Mouse (Mus musculus): ENCODE results near the gene Zfp511. TPM values are rescaled to one million over a fixed set of nuclear protein-coding genes. Genes with fewer than 3 reads are reported as not detected.

Zfp511 gene
- polyA plus RNA-seq, 1 experiment = 37.7 TPM

DNA sequence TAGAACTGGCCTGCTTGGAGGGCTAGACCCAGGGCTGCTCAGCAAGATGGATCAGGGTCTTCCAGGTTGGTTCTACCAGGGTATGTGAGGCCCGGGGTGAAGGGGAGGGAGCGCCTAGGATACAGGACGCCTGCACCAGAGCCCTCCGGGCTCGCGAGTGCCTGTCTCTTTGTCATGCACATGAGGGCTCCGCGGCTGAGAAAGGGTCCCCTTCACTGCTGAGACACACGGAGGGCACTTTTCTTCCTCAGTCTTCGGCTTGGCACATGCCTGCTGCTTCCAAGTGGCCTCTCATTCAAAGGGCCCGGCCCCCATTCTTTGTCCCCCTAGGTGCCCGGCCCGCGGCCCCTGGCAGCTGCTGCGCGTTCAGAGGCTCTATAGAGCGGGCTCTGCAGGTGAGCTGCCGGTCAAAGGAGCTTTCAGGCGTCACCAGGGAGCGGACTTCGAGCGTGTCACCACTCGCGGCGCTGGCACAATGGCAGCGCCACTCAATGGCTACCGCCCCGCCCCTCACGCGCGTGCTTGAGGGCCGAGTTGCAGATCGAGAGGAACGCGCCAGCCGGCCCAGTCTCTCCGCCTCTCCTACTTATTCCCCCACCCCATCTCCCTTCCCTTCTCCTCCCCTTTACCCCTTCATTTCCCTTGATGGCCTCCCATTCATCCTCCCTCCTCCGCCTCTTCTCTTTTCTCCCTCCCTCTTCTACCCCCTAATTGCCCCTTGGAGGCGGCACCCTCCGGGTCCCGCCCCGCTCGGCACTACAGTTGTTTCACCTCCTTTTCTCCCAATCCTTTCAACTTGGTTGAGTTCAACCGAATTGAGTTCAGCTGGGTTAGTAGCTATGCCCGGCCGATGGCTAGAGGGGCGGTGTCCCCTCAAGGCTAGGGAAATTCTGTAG lies 25.0 kb downstream of the Zfp511 start:
- H3K27ac ChIP-seq (ENCODE audit: insufficient read depth, low read depth, low read length) = no peak overlapping the region
- TF ChIP-seq CTCF (IDR thresholded peaks at IDR 0.05; ENCODE audit: low read depth, low read length) (no peak), POLR2A (IDR thresholded peaks at IDR 0.05; ENCODE audit: borderline replicate concordance, low read depth, low read length) (no peak)
- no peak overlapping the region for H3K4me3 ChIP-seq (ENCODE audit: insufficient read depth, low read length)
- H3K4me1 ChIP-seq (ENCODE audit: control insufficient read depth, insufficient read depth, low read length) = peaks cover 14% of the 10 kb centered on the region

DNA sequence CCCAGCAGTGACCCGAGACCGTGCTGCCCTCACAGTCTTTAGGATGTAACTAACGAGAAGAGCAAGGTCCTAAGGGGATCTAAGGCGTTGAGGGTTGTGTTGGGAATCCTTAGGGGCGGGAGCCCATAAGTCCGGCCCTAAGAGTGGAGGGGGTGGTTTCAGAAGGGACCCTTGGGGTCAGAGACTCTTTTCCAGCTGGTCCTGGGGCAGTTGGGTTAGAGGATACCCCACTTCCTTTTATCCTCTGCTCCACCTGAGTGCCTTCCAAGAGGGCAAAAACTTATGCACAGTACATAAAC lies 25.6 kb downstream of the Zfp511 start:
- H3K4me3 ChIP-seq (ENCODE audit: insufficient read depth, low read length) = no peak overlapping the region
- H3K4me1 ChIP-seq (ENCODE audit: control insufficient read depth, insufficient read depth, low read length) = peaks cover 14% of the 10 kb centered on the region
- no peak overlapping the region for H3K27ac ChIP-seq (ENCODE audit: insufficient read depth, low read depth, low read length)
- no peak for TF ChIP-seq CTCF (IDR thresholded peaks at IDR 0.05; ENCODE audit: low read depth, low read length)
- TF ChIP-seq POLR2A (IDR thresholded peaks at IDR 0.05; ENCODE audit: borderline replicate concordance, low read depth, low read length) = no peak

DNA sequence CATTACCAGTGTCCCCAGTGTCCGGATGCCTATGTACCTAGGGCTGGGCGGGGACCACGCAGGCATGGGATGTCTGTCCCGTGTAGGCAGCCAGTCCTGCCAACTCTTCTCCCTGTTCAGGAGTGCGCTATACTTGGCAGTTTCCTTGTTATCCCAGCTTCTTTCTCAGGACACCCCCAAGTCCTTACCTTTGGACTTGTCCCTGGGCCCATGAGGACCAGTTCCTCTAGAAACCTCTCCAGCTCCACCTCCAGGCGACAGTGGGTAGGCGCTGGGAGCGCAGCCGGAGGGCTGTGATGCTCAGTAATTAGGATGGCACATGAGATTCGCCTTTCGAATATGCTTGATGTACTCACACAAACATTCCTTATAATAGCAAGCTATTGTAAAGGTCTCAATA lies 26.1 kb downstream of the Zfp511 start:
- TF ChIP-seq POLR2A (IDR thresholded peaks at IDR 0.05; ENCODE audit: borderline replicate concordance, low read depth, low read length) (no peak), CTCF (IDR thresholded peaks at IDR 0.05; ENCODE audit: low read depth, low read length) (no peak)

DNA sequence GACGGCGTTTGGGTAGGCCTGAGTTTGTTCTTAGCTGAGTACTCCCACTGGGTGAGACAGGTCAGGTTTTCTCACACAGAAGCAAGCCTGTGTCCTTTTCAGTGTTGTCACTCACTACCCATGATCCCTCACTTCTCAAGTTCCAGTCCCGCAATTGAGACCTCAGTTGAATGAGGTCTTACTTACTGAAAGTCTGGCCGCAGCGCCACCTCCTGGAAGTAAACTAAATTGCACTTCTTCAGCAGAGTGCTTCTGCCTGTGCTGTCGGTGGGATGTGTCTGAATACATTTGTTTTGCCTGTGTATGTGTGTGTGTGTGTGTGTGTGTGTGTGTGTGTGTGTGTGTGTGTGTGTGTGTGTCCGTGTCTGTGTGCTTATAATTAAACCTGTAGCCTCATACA lies 26.9 kb downstream of the Zfp511 start:
- peaks cover 14% of the 10 kb centered on the region for H3K4me1 ChIP-seq (ENCODE audit: control insufficient read depth, insufficient read depth, low read length)
- H3K4me3 ChIP-seq (ENCODE audit: insufficient read depth, low read length) = no peak overlapping the region

More for the DNA sequence above, 26.1 kb downstream of the Zfp511 start:
- H3K4me3 ChIP-seq (ENCODE audit: insufficient read depth, low read length) = no peak overlapping the region
- H3K27ac ChIP-seq (ENCODE audit: insufficient read depth, low read depth, low read length) = no peak overlapping the region
- H3K4me1 ChIP-seq (ENCODE audit: control insufficient read depth, insufficient read depth, low read length) = peaks cover 14% of the 10 kb centered on the region

DNA sequence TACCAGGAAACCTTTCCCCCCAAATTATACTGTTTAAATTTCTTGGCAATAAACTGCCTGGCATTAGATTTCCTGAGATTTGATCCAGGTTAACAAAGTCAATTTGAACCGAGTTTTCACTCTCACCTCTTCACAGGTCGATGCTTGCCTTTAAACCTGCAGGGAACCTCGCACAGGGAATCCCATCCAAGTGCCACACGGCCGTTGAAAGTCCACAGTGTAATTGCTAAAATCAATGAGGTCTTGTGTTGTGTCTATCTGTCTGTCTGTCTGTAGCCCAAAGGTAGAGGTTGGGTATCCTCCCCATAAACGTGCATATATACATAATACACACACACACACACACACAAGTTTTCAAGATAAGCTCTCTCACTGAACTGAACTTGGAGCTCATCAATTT lies 31.2 kb downstream of the Zfp511 start:
- Histone ChIP-seq H3K4me3 (ENCODE audit: insufficient read depth, low read length) (no peak overlapping the region), H3K27ac (ENCODE audit: insufficient read depth, low read depth, low read length) (no peak overlapping the region), H3K4me1 (ENCODE audit: control insufficient read depth, insufficient read depth, low read length) (no peaks in the 10 kb centered on the region)
- no peak for TF ChIP-seq CTCF (IDR thresholded peaks at IDR 0.05; ENCODE audit: low read depth, low read length)
- no peak for TF ChIP-seq POLR2A (IDR thresholded peaks at IDR 0.05; ENCODE audit: borderline replicate concordance, low read depth, low read length)

More for the DNA sequence above, 26.9 kb downstream of the Zfp511 start:
- TF ChIP-seq POLR2A (IDR thresholded peaks at IDR 0.05; ENCODE audit: borderline replicate concordance, low read depth, low read length) (no peak), CTCF (IDR thresholded peaks at IDR 0.05; ENCODE audit: low read depth, low read length) (peak; percentile 58; the same call in 1 of the 2 replicates)
- no peak overlapping the region for H3K27ac ChIP-seq (ENCODE audit: insufficient read depth, low read depth, low read length)

DNA sequence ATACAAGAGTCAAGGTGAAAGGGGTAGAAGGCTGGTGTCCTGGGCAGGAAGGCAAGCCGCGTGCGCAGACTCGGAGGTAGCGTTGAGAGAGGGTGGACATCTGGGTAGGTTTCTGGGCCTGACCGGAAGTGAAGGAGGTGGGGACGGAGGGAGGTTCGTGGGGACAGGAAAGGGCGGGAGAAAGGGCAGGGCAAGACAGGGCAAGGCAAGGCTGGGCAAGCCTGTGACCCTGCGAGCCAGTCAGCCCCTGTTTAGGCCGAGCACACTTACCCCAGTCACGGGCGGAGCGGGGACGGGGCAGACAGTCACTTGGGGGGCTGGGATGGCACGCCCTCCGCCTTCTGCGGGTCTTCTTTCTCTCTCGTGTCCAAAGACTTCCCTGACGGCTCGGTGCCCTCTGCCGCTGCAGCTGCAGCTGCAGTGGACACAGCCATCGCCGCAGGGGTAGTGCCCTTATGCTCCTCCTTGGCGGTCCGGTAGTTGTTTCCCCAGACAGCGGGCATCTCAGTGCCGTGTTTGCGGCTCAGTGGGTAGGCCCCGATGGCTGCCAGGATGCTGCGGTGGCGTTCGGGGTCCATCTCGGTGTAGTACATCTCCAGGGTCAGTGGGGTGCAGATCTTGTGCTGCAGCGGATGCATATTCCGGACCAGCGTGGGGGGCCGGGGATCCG lies 34.0 kb downstream of the Zfp511 start:
- Histone ChIP-seq H3K4me1 (ENCODE audit: control insufficient read depth, insufficient read depth, low read length) (no peaks in the 10 kb centered on the region), H3K4me3 (ENCODE audit: insufficient read depth, low read length) (no peak overlapping the region), H3K27ac (ENCODE audit: insufficient read depth, low read depth, low read length) (no peak overlapping the region)
- no peak for TF ChIP-seq CTCF (IDR thresholded peaks at IDR 0.05; ENCODE audit: low read depth, low read length)
- TF ChIP-seq POLR2A (IDR thresholded peaks at IDR 0.05; ENCODE audit: borderline replicate concordance, low read depth, low read length) = no peak

DNA sequence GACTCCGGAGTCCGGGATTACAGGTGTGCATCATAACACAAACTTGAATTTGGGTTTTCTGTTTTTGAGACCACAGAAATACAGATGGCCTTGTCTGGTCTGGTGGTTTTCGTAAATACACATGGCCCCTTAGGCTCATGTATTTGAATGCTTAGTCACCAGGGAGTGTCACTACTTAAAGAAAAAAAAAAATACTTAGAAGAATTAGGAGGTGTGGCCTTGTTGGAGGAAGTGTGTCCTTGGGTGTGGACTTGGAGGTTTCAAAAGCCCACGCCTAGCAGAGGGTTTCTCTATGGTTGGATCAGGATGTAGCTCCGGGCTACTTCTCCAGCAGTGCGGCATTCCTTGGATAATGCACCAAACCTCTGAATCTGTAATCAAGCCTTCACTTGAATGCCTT lies 41.5 kb downstream of the Zfp511 start:
- no peak for TF ChIP-seq POLR2A (IDR thresholded peaks at IDR 0.05; ENCODE audit: borderline replicate concordance, low read depth, low read length)
- no peak for TF ChIP-seq CTCF (IDR thresholded peaks at IDR 0.05; ENCODE audit: low read depth, low read length)
- Histone ChIP-seq H3K4me3 (ENCODE audit: insufficient read depth, low read length) (no peak overlapping the region), H3K27ac (ENCODE audit: insufficient read depth, low read depth, low read length) (no peak overlapping the region), H3K4me1 (ENCODE audit: control insufficient read depth, insufficient read depth, low read length) (peaks cover 7% of the 10 kb centered on the region)

DNA sequence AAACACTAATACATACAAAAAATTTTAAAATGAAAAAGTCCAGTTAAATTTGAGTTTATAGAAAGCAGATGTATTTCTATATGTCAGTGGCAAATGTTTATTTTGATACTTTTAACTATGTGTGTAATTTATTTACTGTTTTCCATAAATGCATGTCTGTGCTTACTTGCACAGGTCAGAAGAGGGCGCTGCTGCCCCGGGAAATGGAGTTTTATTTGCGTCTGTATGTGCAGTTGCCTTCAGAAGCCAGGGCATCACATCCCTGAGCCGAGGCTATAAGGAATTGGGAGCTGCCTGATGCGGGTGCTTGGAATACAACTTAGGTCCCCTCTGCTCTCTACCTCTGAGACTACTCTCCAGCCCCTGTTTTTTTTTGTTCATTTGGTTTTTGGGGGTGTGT lies 42.5 kb downstream of the Zfp511 start:
- TF ChIP-seq CTCF (IDR thresholded peaks at IDR 0.05; ENCODE audit: low read depth, low read length) (peak; percentile 71), POLR2A (IDR thresholded peaks at IDR 0.05; ENCODE audit: borderline replicate concordance, low read depth, low read length) (no peak)
- H3K27ac ChIP-seq (ENCODE audit: insufficient read depth, low read depth, low read length) = no peak overlapping the region
- peaks cover 7% of the 10 kb centered on the region for H3K4me1 ChIP-seq (ENCODE audit: control insufficient read depth, insufficient read depth, low read length)

DNA sequence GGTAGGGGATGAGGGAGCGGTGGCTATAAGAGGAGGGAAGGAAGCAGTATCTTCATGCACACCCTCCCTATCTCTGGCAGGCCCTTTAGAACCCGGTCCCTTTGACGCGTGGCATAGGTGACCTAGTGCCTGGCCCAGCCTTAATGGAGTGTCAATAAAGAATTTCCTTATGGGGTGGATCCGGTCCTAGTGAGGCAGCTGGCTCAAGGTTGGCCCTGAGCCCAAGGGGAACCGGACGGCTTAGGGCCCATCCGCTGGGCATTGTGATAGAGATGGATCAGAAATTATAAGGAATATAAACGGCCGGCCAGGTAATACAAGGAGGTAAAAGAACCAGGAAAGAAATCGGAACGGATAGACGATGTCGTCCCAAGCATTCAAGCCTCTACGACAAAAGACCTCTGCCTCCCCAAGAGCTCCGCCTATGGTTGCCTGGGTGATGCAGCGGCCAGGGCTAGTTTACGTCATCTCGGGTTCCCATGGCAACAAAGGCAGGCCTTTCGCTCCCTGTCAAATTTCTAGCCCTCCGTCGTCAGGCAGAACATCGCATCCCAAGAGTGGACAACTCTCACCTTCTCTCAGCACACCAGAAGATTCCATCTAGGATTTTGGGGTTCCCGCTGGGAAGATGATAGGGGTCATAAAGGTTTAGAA lies 44.4 kb downstream of the Zfp511 start:
- Histone ChIP-seq H3K27ac (ENCODE audit: insufficient read depth, low read depth, low read length) (no peak overlapping the region), H3K4me1 (ENCODE audit: control insufficient read depth, insufficient read depth, low read length) (peaks cover 7% of the 10 kb centered on the region), H3K4me3 (ENCODE audit: insufficient read depth, low read length) (no peak overlapping the region)
- TF ChIP-seq POLR2A (IDR thresholded peaks at IDR 0.05; ENCODE audit: borderline replicate concordance, low read depth, low read length) = no peak
- no peak for TF ChIP-seq CTCF (IDR thresholded peaks at IDR 0.05; ENCODE audit: low read depth, low read length)

More for the DNA sequence above, 42.5 kb downstream of the Zfp511 start:
- H3K4me3 ChIP-seq (ENCODE audit: insufficient read depth, low read length) = no peak overlapping the region

All from bone marrow macrophage, adult 2 months (primary cell).